Mouse (Mus musculus) liver, embryonic 18 days (tissue): ENCODE data around the gene Arhgef1. TPM values are rescaled to one million over a fixed set of nuclear protein-coding genes. Genes with fewer than 3 reads are reported as not detected.

Experiments used
- polyA plus RNA-seq: library from polyadenylated mRNA; depleted of rRNA; stranded (reverse); fragments of >200 nt; gene quantifications from 2 replicates; pipeline ENCODE4 v1.2.3, GENCODE M21; 2012; rRNA removed

Arhgef1 gene
- 42.5 and 57.9 TPM in 2 replicates for polyA plus RNA-seq

GRCm38 (mm10) chr7:24902630-24903443 lies at the start of gene Arhgef1:
Gene Arhgef1, plus strand, starts transcription at chr7:24902912.

GRCm38 (mm10) chr7:24861913-24862312 lies 40.8 kb upstream of the Arhgef1 start, which contains the start of gene Gm9844:
Gene Gm9844, plus strand, starts transcription at chr7:24862213.

GRCm38 (mm10) chr7:24869532-24870165 lies 33.1 kb upstream of the Arhgef1 start, which contains the start of the genes Lypd4 and Dmrtc2:
Gene Lypd4, minus strand, starts transcription at chr7:24869941.
Gene Dmrtc2, plus strand, starts transcription at chr7:24870057.

GRCm38 (mm10) chr7:24883896-24884692 lies 18.6 kb upstream of the Arhgef1 start, which contains the start of gene Rps19:
Gene Rps19, plus strand, starts transcription at chr7:24884371.

GRCm38 (mm10) chr7:24897224-24897623 lies 5.5 kb upstream of the Arhgef1 start, which contains the start of gene Cd79a:
Gene Cd79a, plus strand, starts transcription at chr7:24897381.

GRCm38 (mm10) chr7:24944257-24944950 lies 41.7 kb downstream of the Arhgef1 start, which contains the start of gene Gm4881:
Gene Gm4881, minus strand, starts transcription at chr7:24944494.

GRCm38 (mm10) chr7:24971972-24972893 lies 69.5 kb downstream of the Arhgef1 start, which contains the start of gene Rabac1:
Gene Rabac1, minus strand, starts transcription at chr7:24972754.

Other genes starting within 250 kb of the Arhgef1 start
- not detected in 2 replicates for gene Tex101, start 226.2 kb upstream of the Arhgef1 start, polyA plus RNA-seq
- gene BC049730, start 193.7 kb upstream of the Arhgef1 start, polyA plus RNA-seq: not detected in 2 replicates
- gene Gm4763, start 176.0 kb upstream of the Arhgef1 start, polyA plus RNA-seq: not detected in 2 replicates
- gene Cd177, start 142.6 kb upstream of the Arhgef1 start, polyA plus RNA-seq: 20.4 and 31.4 TPM in 2 replicates
- gene Ceacam10, start 125.7 kb upstream of the Arhgef1 start, polyA plus RNA-seq: 7.0 and 7.4 TPM in 2 replicates
- gene Gm9844, start 40.7 kb upstream of the Arhgef1 start, polyA plus RNA-seq: 3.8 and 4.1 TPM in 2 replicates
- gene Lypd4, start 33.0 kb upstream of the Arhgef1 start, polyA plus RNA-seq: not detected in 2 replicates
- gene Dmrtc2, start 32.9 kb upstream of the Arhgef1 start, polyA plus RNA-seq: not detected in 2 replicates
- gene Rps19, start 18.5 kb upstream of the Arhgef1 start, polyA plus RNA-seq: 500 and 552 TPM in 2 replicates
- gene Cd79a, start 5.5 kb upstream of the Arhgef1 start, polyA plus RNA-seq: 15.1 and 20.2 TPM in 2 replicates
- not detected in 2 replicates for gene Gm4881, start 41.6 kb downstream of the Arhgef1 start, polyA plus RNA-seq
- gene Rabac1, start 69.8 kb downstream of the Arhgef1 start, polyA plus RNA-seq: 84.6 and 89.7 TPM in 2 replicates
- gene Atp1a3, start 103.0 kb downstream of the Arhgef1 start, polyA plus RNA-seq: 0.66 and 0.78 TPM in 2 replicates
- 5.0 and 6.4 TPM in 2 replicates for gene Grik5, start 169.4 kb downstream of the Arhgef1 start, polyA plus RNA-seq
- gene Zfp574, start 169.7 kb downstream of the Arhgef1 start, polyA plus RNA-seq: 8.8 and 10.5 TPM in 2 replicates